Mouse (Mus musculus) E14TG2a.4 (cell line): ENCODE measurements around the gene Cnot6l.

Experiments
- CTCF ChIP-seq: conservative IDR thresholded peaks from 2 replicates; pipeline ENCODE4 v1.5.1; 2014; ENCODE audit warnings: low read length
- NANOG ChIP-seq: IDR thresholded peaks from 2 replicates; pipeline ENCODE4 v1.6.1; 2014; ENCODE audit warnings: borderline replicate concordance, low read length, mixed read lengths
- POU5F1 ChIP-seq: IDR thresholded peaks from 2 replicates; pipeline ENCODE4 v1.6.1; 2014; ENCODE audit warnings: low read length, borderline replicate concordance

DNA sequence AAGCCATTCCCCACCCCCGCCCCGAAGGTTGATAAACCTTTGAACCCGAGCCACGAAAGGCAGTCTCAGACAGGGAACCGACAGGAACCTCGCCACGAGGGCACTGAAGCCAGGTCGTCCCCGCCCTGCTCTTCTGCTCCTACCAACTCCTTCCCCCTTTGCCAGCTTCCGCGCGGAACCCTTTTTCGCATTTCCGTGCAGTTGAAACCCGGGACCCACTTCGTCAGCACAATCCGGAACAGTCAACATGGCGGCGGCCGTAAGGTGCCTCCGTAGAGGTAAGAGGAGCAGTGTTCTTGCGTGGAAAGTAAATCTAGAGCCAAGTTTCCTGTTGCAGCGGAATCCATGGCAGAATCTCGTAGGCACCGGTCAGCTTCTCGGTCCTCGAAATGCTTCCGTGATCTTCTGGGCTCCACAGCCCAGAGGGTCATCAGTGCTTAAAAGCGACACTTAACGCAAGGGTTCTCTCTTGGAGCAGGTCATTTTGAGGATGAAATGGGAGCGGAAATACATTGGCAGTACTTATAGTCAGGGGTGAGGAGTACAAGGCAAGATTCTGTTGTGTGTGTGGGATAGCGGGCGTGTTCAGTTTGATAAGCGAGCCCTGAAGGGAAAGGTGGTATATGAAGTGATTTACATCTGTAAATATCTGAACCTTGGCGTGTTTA is 46.1 kb upstream of the Cnot6l start:
- TF ChIP-seq CTCF (no peak), NANOG (no peak), POU5F1 (no peak)
